Mouse (Mus musculus): Measurements from ENCODE around the gene Cldn7. TPM values are rescaled to one million over a fixed set of nuclear protein-coding genes. Genes with fewer than 3 reads are reported as not detected.
A peak's percentile ranks its signal among the peaks of the same experiment; 100 is the strongest.

The Cldn7 gene
- polyA plus RNA-seq, 1 experiment from 2014 or later: 4.4 TPM

DNA sequence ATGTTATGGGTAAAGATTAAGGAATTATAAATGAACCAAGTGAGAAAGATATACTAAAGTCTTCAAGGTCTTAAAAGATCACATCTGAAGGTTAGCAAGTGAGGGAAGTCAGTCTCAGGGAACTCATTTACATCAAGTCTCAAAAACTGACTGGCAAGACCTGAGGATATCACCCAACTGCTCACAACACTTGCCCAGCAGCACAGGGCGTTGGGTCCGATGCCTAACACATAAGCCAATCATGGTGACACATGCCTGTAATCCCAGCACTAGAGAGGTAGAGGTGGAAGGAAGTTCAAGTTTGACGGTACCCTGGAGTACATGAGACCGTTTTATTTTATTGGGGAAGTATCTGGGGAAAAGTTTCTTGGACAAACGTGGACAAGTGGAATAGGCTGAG, 46.5 kb upstream of the Cldn7 start:
- no peak for ATAC-seq
- no peak overlapping the region for H3K9ac ChIP-seq (replicated peaks)

DNA sequence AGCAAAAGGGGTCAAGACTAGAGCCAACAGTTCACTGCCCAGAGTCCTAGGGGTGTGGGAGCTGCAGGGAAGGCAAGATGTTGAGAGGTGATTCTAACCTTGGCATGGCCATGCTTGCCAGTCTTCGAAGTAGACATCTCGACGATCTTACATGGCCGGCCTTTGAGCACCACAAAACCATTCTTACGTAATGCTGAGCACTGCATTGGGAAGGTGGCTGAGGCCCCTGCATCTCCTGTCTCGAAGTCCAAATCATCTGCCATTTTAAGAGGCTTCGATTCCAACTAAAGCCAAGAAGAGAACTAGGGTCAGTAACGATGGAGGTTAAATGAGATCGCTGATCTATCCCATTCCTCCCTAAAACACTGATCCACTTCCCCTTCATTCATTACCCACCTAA, 45.5 kb upstream of the Cldn7 start:
- Histone ChIP-seq H3K9ac (replicated peaks) (peak overlapping the region; percentile 91), H3K4me2 (ENCODE audit: low read depth, low read length) (peak overlapping the region; percentile 92), H3K9me3 (ENCODE audit: low read length) (no peaks in the 10 kb centered on the region), H3K36me3 (replicated peaks; ENCODE audit: insufficient read depth, low read length) (peaks cover 41% of the 10 kb centered on the region), H3K4me3 (ENCODE audit: low read depth, low read length) (peak overlapping the region; percentile 96), H3K27me3 (ENCODE audit: insufficient read depth, low read length) (no peaks in the 10 kb centered on the region), H3K4me1 (ENCODE audit: insufficient read depth) (peaks cover 61% of the 10 kb centered on the region), H3K27ac (ENCODE audit: low read depth) (peak overlapping the region; percentile 100)
- TF ChIP-seq EP300 (IDR thresholded peaks at IDR 0.05; ENCODE audit: low read depth): no peak
- ATAC-seq: no peak
- DNase-seq: peak; percentile 13
- 47% methylated on average over 9 of the region's 9 CpGs for WGBS (ENCODE audit: insufficient replicate concordance)

More for the DNA sequence above, 46.5 kb upstream of the Cldn7 start:
- H3K4me3 ChIP-seq (ENCODE audit: low read depth, low read length): no peak overlapping the region
- peaks cover 64% of the 10 kb centered on the region for H3K4me1 ChIP-seq (ENCODE audit: insufficient read depth)
- H3K27me3 ChIP-seq (ENCODE audit: insufficient read depth, low read length): no peaks in the 10 kb centered on the region
- TF ChIP-seq EP300 (IDR thresholded peaks at IDR 0.05; ENCODE audit: low read depth): no peak
- no peak for TF ChIP-seq CTCF (IDR thresholded peaks at IDR 0.05; ENCODE audit: low read depth)
- H3K9me3 ChIP-seq (ENCODE audit: low read length): no peaks in the 10 kb centered on the region
- H3K4me2 ChIP-seq (ENCODE audit: low read depth, low read length): 0 out of 2 replicates have a peak overlapping the region, but pooled peaks have one; percentile 99
- H3K27ac ChIP-seq (ENCODE audit: low read depth): peak overlapping the region; percentile 35; the same call in 1 of the 2 replicates
- peak; percentile 11 for DNase-seq
- WGBS (ENCODE audit: insufficient replicate concordance): 72% methylated on average over 5 of the region's 5 CpGs
- H3K36me3 ChIP-seq (replicated peaks; ENCODE audit: insufficient read depth, low read length): peaks cover 41% of the 10 kb centered on the region

DNA sequence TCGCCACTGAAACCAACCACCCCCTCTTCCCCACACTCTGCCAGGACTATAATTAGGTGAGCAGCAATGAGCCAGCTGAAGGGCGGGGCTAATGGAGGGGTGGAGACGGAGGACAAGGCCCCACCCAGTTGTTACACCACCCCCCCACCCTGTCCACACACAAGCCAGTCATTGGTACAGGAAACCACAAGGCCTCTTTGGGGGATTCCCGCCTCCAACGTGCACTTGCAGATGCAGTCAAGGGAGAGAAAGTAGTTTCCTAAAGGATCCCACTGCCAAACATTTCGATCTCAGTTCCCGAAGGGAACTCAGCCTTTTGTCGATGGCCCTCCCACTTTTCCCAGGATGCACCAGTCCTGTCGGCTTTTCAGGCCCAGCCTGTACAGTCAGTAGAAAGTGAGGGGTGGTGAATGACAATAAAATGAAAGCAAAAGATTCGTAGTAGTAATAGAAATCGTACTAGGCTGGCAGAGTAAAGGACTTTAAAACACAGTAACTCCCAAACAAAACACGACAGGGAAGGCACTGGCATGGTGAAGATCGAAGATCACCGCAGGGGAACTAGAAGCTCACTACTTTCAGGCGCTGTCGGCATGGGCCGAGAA, 44.8 kb upstream of the Cldn7 start:
- Histone ChIP-seq H3K4me3 (ENCODE audit: low read depth, low read length) (peak overlapping the region; percentile 96), H3K4me2 (ENCODE audit: low read depth, low read length) (peak overlapping the region; percentile 92), H3K27ac (ENCODE audit: low read depth) (peak overlapping the region; percentile 100), H3K27me3 (ENCODE audit: insufficient read depth, low read length) (no peaks in the 10 kb centered on the region), H3K4me1 (ENCODE audit: insufficient read depth) (peaks cover 55% of the 10 kb centered on the region), H3K9ac (replicated peaks) (peak overlapping the region; percentile 91), H3K9me3 (ENCODE audit: low read length) (no peaks in the 10 kb centered on the region), H3K36me3 (replicated peaks; ENCODE audit: insufficient read depth, low read length) (peaks cover 41% of the 10 kb centered on the region)
- ATAC-seq: peak; percentile 28
- under 1% methylated on average over 17 of the region's 17 CpGs for WGBS (ENCODE audit: insufficient replicate concordance)
- TF ChIP-seq CTCF (IDR thresholded peaks at IDR 0.05; ENCODE audit: low read depth): no peak
- peak; percentile 61 for TF ChIP-seq EP300 (IDR thresholded peaks at IDR 0.05; ENCODE audit: low read depth)
- peak; percentile 95 for DNase-seq

DNA sequence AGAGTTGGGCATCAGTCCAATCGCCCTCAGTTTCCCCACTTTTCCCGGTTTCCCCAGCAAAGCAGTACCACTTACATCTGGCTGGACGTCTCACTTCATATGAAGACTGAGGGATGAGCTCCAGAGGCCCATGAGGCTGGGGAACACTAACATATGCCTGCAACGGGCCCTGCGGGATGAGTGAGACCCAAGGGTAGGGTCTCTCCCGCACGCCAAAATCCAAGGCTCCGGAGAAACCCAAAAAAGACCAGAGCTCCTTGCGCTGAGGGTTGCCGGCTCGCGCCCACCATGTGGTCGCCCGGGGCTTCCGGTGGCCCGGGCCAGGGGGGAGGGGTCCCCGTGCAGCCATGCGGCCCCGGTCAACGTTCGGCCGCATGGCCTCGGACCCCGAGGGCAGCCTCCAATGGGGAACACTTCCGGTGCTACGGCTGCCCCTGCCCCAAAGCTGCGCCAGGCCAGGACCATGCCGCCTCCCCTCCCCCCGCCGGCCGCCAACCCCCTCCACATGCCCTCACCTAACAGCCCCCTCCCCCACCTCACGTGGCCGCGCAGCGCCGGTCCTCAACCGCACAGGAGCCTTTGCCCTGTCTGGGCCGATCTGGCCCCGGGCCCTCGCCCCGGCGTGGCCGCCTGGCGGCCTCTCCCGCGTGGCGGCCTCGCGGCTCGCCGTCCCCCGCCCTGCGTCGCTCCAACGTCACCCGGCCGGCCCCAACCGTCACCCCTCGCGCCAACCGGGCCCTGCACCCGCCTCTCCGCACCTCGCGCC, 44.1 kb upstream of the Cldn7 start:
- WGBS (ENCODE audit: insufficient replicate concordance): under 1% methylated on average over 32 of the region's 65 CpGs
- Histone ChIP-seq H3K9ac (replicated peaks) (peak overlapping the region; percentile 91), H3K4me1 (ENCODE audit: insufficient read depth) (peaks cover 49% of the 10 kb centered on the region), H3K9me3 (ENCODE audit: low read length) (no peaks in the 10 kb centered on the region), H3K27ac (ENCODE audit: low read depth) (peak overlapping the region; percentile 100), H3K27me3 (ENCODE audit: insufficient read depth, low read length) (no peaks in the 10 kb centered on the region), H3K4me3 (ENCODE audit: low read depth, low read length) (peak overlapping the region; percentile 96), H3K4me2 (ENCODE audit: low read depth, low read length) (peak overlapping the region; percentile 92), H3K36me3 (replicated peaks; ENCODE audit: insufficient read depth, low read length) (peaks cover 35% of the 10 kb centered on the region)
- no peak for TF ChIP-seq EP300 (IDR thresholded peaks at IDR 0.05; ENCODE audit: low read depth)
- no peak for TF ChIP-seq CTCF (IDR thresholded peaks at IDR 0.05; ENCODE audit: low read depth)
- DNase-seq (peak; percentile 76), ATAC-seq (peak; percentile 29)

DNA sequence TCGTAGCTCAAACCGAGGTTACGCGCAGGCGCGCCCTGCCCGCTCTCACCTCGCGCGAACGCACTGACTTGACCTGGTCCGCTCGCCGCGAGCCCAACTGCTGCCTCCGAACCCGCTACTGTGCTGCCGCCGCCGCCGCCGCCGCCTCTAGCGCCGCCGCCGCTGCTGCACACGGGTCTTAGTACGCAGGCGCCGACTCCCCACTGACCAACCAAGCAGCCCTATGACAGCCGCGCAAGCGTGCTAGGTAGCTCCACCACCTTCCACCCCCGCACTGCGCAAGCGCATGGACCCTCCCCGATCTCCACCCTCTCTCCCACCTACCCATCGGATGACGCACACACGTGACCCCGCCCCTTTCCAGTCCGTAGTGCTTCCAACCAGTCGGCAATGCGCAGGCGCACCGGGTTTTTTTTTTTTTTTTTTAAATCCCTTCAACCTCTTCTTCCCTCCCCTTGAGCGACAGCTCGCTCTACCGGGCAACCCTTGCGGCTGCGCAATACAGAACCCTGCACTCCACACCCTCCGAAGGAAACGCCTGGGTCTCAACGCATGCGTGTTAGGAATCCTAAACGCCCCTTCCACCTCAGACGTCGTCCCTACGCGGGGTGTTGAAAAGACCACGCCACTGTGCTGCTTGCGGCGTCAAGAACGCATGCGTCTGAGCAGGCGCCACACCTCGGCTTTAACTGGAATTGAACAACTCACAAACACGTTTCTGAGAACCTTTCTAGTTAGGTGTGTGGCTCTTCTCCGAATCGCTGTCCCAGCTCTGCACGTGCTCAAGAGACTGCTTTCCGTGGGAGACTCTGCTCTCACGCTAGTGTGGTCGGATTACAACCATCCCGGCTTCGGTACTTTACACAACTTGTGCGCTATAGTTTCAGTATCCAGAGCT, 43.2 kb upstream of the Cldn7 start, which contains the start of gene Eif5a:
TSS of gene Eif5a (minus strand) at position 845 of the 898 bp plus-strand sequence.
- Histone ChIP-seq H3K4me1 (ENCODE audit: insufficient read depth) (peaks cover 40% of the 10 kb centered on the region), H3K9me3 (ENCODE audit: low read length) (no peaks in the 10 kb centered on the region), H3K27me3 (ENCODE audit: insufficient read depth, low read length) (no peaks in the 10 kb centered on the region), H3K4me3 (ENCODE audit: low read depth, low read length) (peak within 1 kb of the TSS; percentile 96), H3K9ac (replicated peaks) (peak within 1 kb of the TSS; percentile 91), H3K36me3 (replicated peaks; ENCODE audit: insufficient read depth, low read length) (peaks cover 26% of the 10 kb centered on the region), H3K4me2 (ENCODE audit: low read depth, low read length) (peak within 1 kb of the TSS; percentile 92), H3K27ac (ENCODE audit: low read depth) (peak within 1 kb of the TSS; percentile 100)
- ATAC-seq (peak; percentile 88), DNase-seq (peak; percentile 100)
- TF ChIP-seq EP300 (IDR thresholded peaks at IDR 0.05; ENCODE audit: low read depth): peak; percentile 51; the same call in 1 of the 2 replicates
- TF ChIP-seq CTCF (IDR thresholded peaks at IDR 0.05; ENCODE audit: low read depth): peak; percentile 86
- under 1% methylated on average over 78 of the region's 78 CpGs for WGBS (ENCODE audit: insufficient replicate concordance)

All from liver, postnatal 0 days (tissue).